Mouse (Mus musculus) cerebellum, adult 2 months (tissue): ENCODE results near the gene Fancf.

ENCODE experiments used
- CTCF ChIP-seq: fragments of 200-500 bp; IDR thresholded peaks from 2 replicates; pipeline ENCODE4 v1.5.1; 2011; ENCODE audit warnings: low read depth, mild to moderate bottlenecking, control low read depth, low read length, moderate library complexity, borderline replicate concordance; ENCODE audit not compliant: insufficient read depth
- POLR2A ChIP-seq: fragments of 200-500 bp; IDR thresholded peaks from 2 replicates; pipeline ENCODE4 v1.6.1; 2011; ENCODE audit warnings: low read length, control low read depth, borderline replicate concordance; ENCODE audit not compliant: insufficient read depth

GRCm38 (mm10) chr7:51850877-51851276 is 11.2 kb downstream of the Fancf start:
- no peak for TF ChIP-seq CTCF
- no peak for TF ChIP-seq POLR2A
